23 mouse cellular contexts compared by ENCODE assay signal in genomic region chr16:18738303-18738702, GRCm38 (mm10). TPM values are rescaled to one million over a fixed set of nuclear protein-coding genes. Genes with fewer than 3 reads are reported as not detected.
"Had no signal": no experiment of that assay in that cellular context is flagged by ENCODE, and none has a peak within 500 bp of the region (broad histone marks: within the 10 kb centered on the region; RNA-seq: fewer than 3 reads in every experiment).

No protein-coding gene starts in this region.

- H3K4me3 ChIP-seq: limb, embryonic 10.5 days; limb, embryonic 13.5 days; liver, embryonic 12.5 days; liver, embryonic 15.5 days; lung, embryonic 15.5 days; megakaryocyte, embryonic 14.5 days; midbrain, embryonic 10.5 days; midbrain, embryonic 13.5 days; myocyte; neural tube, embryonic 13.5 days had no signal

- H3K27me3 ChIP-seq: limb, embryonic 13.5 days; lung, embryonic 15.5 days; midbrain, embryonic 13.5 days; neural tube, embryonic 13.5 days had no signal

- DNase-seq: kidney, postnatal 36 days; liver; lung, adult 18-20 months; lung, postnatal 36 days; retina, postnatal 1 day; right cerebral cortex, postnatal 25 days; spleen, adult 18-20 months; thymus, adult 18-20 months; thymus, postnatal 36 days had no signal

- H3K27ac ChIP-seq: kidney, postnatal 0 days; limb, embryonic 10.5 days; limb, embryonic 13.5 days; liver, embryonic 12.5 days; liver, embryonic 15.5 days; lung, embryonic 15.5 days; midbrain, embryonic 10.5 days; midbrain, embryonic 13.5 days; neural tube, embryonic 13.5 days had no signal

- H3K9me3 ChIP-seq: limb, embryonic 10.5 days; limb, embryonic 13.5 days; liver, embryonic 12.5 days; liver, embryonic 15.5 days; lung, embryonic 15.5 days; megakaryocyte, embryonic 14.5 days; midbrain, embryonic 10.5 days; midbrain, embryonic 13.5 days; neural tube, embryonic 13.5 days had no signal

- H3K4me2 ChIP-seq: limb, embryonic 13.5 days; liver, embryonic 12.5 days; liver, embryonic 15.5 days; lung, embryonic 15.5 days; midbrain, embryonic 13.5 days; neural tube, embryonic 13.5 days had no signal

- H3K4me1 ChIP-seq: limb, embryonic 13.5 days; liver, embryonic 12.5 days; liver, embryonic 15.5 days; midbrain, embryonic 10.5 days; midbrain, embryonic 13.5 days; neural tube, embryonic 13.5 days had no signal

- H3K36me3 ChIP-seq: limb, embryonic 10.5 days; limb, embryonic 13.5 days; liver, embryonic 12.5 days; liver, embryonic 15.5 days; lung, embryonic 15.5 days; midbrain, embryonic 10.5 days; midbrain, embryonic 13.5 days; neural tube, embryonic 13.5 days had no signal

- ATAC-seq: liver, embryonic 12.5 days; midbrain, embryonic 13.5 days; midbrain, embryonic 16.5 days had no signal

- H3K9ac ChIP-seq: limb, embryonic 13.5 days; liver, embryonic 12.5 days; liver, embryonic 15.5 days; lung, embryonic 15.5 days; midbrain, embryonic 13.5 days; neural tube, embryonic 13.5 days had no signal

RNA-seq across cellular contexts. Expression of gene Cldn5, which starts 38.3 kb away (rescaled TPM):
- total RNA-seq: monocyte, adult 5-6 weeks; neutrophil, adult 5-6 weeks had no signal
